Mouse (Mus musculus): ENCODE measurements around the gene Wdr92. TPM values are rescaled to one million over a fixed set of nuclear protein-coding genes. Genes with fewer than 3 reads are reported as not detected.

The Wdr92 gene
- 27.5 and 29.2 TPM in 2 replicates for polyA plus RNA-seq (2015; fragmentation: Nextera tagmentation; extraction: Ambion mirVana)

GRCm38 (mm10) chr11:17181807-17182206, at the start of gene Wdr92:
Gene Wdr92, plus strand, starts transcription at chr11:17182107.
- Histone ChIP-seq H3K4me2 (replicated peaks) (no peak within 1 kb of the TSS), H3K27ac (no peak within 1 kb of the TSS), H3K4me3 (no peak within 1 kb of the TSS), H3K27me3 (no peaks in the 10 kb centered on the region), H3K36me3 (peaks cover 6% of the 10 kb centered on the region), H3K4me1 (peaks cover 12% of the 10 kb centered on the region; the same call in 1 of the 2 replicates), H3K9ac (no peak within 1 kb of the TSS), H3K9me3 (no peaks in the 10 kb centered on the region)
- 72% methylated on average over 3 of the region's 3 CpGs for WGBS
- ATAC-seq (ENCODE audit: low FRiP score, low read depth): no peak

- 47% methylated on average over 6 of the region's 6 CpGs for WGBS
- no peak for ATAC-seq (ENCODE audit: low FRiP score, low read depth)
- H3K27ac ChIP-seq: no peak overlapping the region
Measured at GRCm38 (mm10) chr11:17135638-17136037, 46.3 kb upstream of the Wdr92 start.

GRCm38 (mm10) chr11:17138306-17139033, 43.4 kb upstream of the Wdr92 start:
- 0 out of 2 replicates have a peak overlapping the region, but pooled peaks have one; percentile 14 for H3K4me2 ChIP-seq (replicated peaks)
- H3K36me3 ChIP-seq: no peaks in the 10 kb centered on the region
- H3K9me3 ChIP-seq: no peaks in the 10 kb centered on the region
- WGBS: 24% methylated on average over 6 of the region's 6 CpGs
- H3K9ac ChIP-seq: no peak overlapping the region
- 0 out of 2 replicates have a peak, but pooled peaks cover 13% of the 10 kb centered on the region for H3K4me1 ChIP-seq
- H3K27ac ChIP-seq: no peak overlapping the region
- no peaks in the 10 kb centered on the region for H3K27me3 ChIP-seq
- ATAC-seq (ENCODE audit: low FRiP score, low read depth): no peak
- no peak overlapping the region for H3K4me3 ChIP-seq

More at GRCm38 (mm10) chr11:17135638-17136037, 46.3 kb upstream of the Wdr92 start:
- no peaks in the 10 kb centered on the region for H3K36me3 ChIP-seq
- H3K4me1 ChIP-seq: 0 out of 2 replicates have a peak, but pooled peaks cover 13% of the 10 kb centered on the region
- no peak overlapping the region for H3K4me3 ChIP-seq
- no peak overlapping the region for H3K9ac ChIP-seq
- H3K27me3 ChIP-seq: no peaks in the 10 kb centered on the region; the same call in 1 of the 2 replicates
- H3K4me2 ChIP-seq (replicated peaks): no peak overlapping the region
- no peaks in the 10 kb centered on the region for H3K9me3 ChIP-seq

- Histone ChIP-seq H3K27me3 (no peaks in the 10 kb centered on the region), H3K36me3 (no peaks in the 10 kb centered on the region), H3K9me3 (no peaks in the 10 kb centered on the region), H3K4me2 (replicated peaks) (peak within 1 kb of the TSS; percentile 69), H3K4me3 (peak within 1 kb of the TSS; percentile 98), H3K27ac (peak within 1 kb of the TSS; percentile 96), H3K4me1 (peaks cover 30% of the 10 kb centered on the region), H3K9ac (peak within 1 kb of the TSS; percentile 99)
- under 1% methylated on average over 83 of the region's 89 CpGs for WGBS
- ATAC-seq (ENCODE audit: low FRiP score, low read depth): peak; percentile 98
Measured at GRCm38 (mm10) chr11:17158858-17159737, 22.8 kb upstream of the Wdr92 start, which contains the start of gene Ppp3r1. Gene Ppp3r1, plus strand, starts transcription at chr11:17159263.

GRCm38 (mm10) chr11:17159738-17160241, 22.1 kb upstream of the Wdr92 start:
- H3K27me3 ChIP-seq: no peaks in the 10 kb centered on the region
- H3K4me1 ChIP-seq: peaks cover 34% of the 10 kb centered on the region
- H3K9ac ChIP-seq: peak overlapping the region; percentile 99
- 1% methylated on average over 40 of the region's 46 CpGs for WGBS
- H3K36me3 ChIP-seq: no peaks in the 10 kb centered on the region
- no peak; the same call in 1 of the 2 replicates for ATAC-seq (ENCODE audit: low FRiP score, low read depth)
- peak overlapping the region; percentile 98 for H3K4me3 ChIP-seq
- peak overlapping the region; percentile 69 for H3K4me2 ChIP-seq (replicated peaks)
- H3K9me3 ChIP-seq: no peaks in the 10 kb centered on the region
- peak overlapping the region; percentile 96 for H3K27ac ChIP-seq

GRCm38 (mm10) chr11:17160242-17160641, 21.7 kb upstream of the Wdr92 start:
- peak overlapping the region; percentile 69 for H3K4me2 ChIP-seq (replicated peaks)
- ATAC-seq (ENCODE audit: low FRiP score, low read depth): no peak
- WGBS: 2% methylated on average over 12 of the region's 12 CpGs
- H3K9me3 ChIP-seq: no peaks in the 10 kb centered on the region
- peak overlapping the region; percentile 96 for H3K27ac ChIP-seq
- H3K4me1 ChIP-seq: peaks cover 36% of the 10 kb centered on the region
- peak overlapping the region; percentile 99 for H3K9ac ChIP-seq
- peak overlapping the region; percentile 98 for H3K4me3 ChIP-seq
- H3K36me3 ChIP-seq: no peaks in the 10 kb centered on the region
- H3K27me3 ChIP-seq: no peaks in the 10 kb centered on the region

GRCm38 (mm10) chr11:17163956-17164355, 18.0 kb upstream of the Wdr92 start:
- WGBS: 87% methylated on average over 1 of the region's 1 CpGs
- H3K36me3 ChIP-seq: no peaks in the 10 kb centered on the region
- H3K4me2 ChIP-seq (replicated peaks): no peak overlapping the region; the same call in 1 of the 2 replicates
- no peak overlapping the region for H3K9ac ChIP-seq
- H3K9me3 ChIP-seq: no peaks in the 10 kb centered on the region
- no peak overlapping the region for H3K4me3 ChIP-seq
- H3K27ac ChIP-seq: no peak overlapping the region
- ATAC-seq (ENCODE audit: low FRiP score, low read depth): no peak
- H3K4me1 ChIP-seq: peaks cover 51% of the 10 kb centered on the region
- no peaks in the 10 kb centered on the region for H3K27me3 ChIP-seq

GRCm38 (mm10) chr11:17166627-17167026, 15.3 kb upstream of the Wdr92 start:
- H3K4me1 ChIP-seq: peaks cover 44% of the 10 kb centered on the region
- H3K36me3 ChIP-seq: no peaks in the 10 kb centered on the region
- 84% methylated on average over 7 of the region's 7 CpGs for WGBS
- no peak overlapping the region for H3K4me3 ChIP-seq
- H3K9me3 ChIP-seq: no peaks in the 10 kb centered on the region
- H3K27me3 ChIP-seq: no peaks in the 10 kb centered on the region
- no peak overlapping the region for H3K9ac ChIP-seq
- no peak overlapping the region for H3K27ac ChIP-seq
- no peak for ATAC-seq (ENCODE audit: low FRiP score, low read depth)
- H3K4me2 ChIP-seq (replicated peaks): no peak overlapping the region

GRCm38 (mm10) chr11:17169262-17169661, 12.6 kb upstream of the Wdr92 start:
- H3K36me3 ChIP-seq: peaks cover 7% of the 10 kb centered on the region
- no peak overlapping the region for H3K27ac ChIP-seq
- no peak for ATAC-seq (ENCODE audit: low FRiP score, low read depth)
- H3K27me3 ChIP-seq: no peaks in the 10 kb centered on the region
- no peak overlapping the region for H3K4me2 ChIP-seq (replicated peaks)
- peaks cover 28% of the 10 kb centered on the region for H3K4me1 ChIP-seq
- H3K4me3 ChIP-seq: no peak overlapping the region
- 80% methylated on average over 2 of the region's 2 CpGs for WGBS
- no peaks in the 10 kb centered on the region for H3K9me3 ChIP-seq
- no peak overlapping the region for H3K9ac ChIP-seq

- ATAC-seq (ENCODE audit: low FRiP score, low read depth): no peak
- H3K27ac ChIP-seq: no peak overlapping the region
- H3K27me3 ChIP-seq: no peaks in the 10 kb centered on the region
- H3K9me3 ChIP-seq: no peaks in the 10 kb centered on the region
- H3K4me3 ChIP-seq: no peak overlapping the region
- peaks cover 7% of the 10 kb centered on the region for H3K36me3 ChIP-seq
- peaks cover 18% of the 10 kb centered on the region for H3K4me1 ChIP-seq
- H3K9ac ChIP-seq: no peak overlapping the region
- 95% methylated on average over 1 of the region's 1 CpGs for WGBS
- no peak overlapping the region for H3K4me2 ChIP-seq (replicated peaks)
Measured at GRCm38 (mm10) chr11:17170938-17171729, 10.8 kb upstream of the Wdr92 start.

GRCm38 (mm10) chr11:17172300-17172699, 9.6 kb upstream of the Wdr92 start:
- ATAC-seq (ENCODE audit: low FRiP score, low read depth): no peak
- peaks cover 7% of the 10 kb centered on the region for H3K36me3 ChIP-seq
- no peak overlapping the region for H3K4me2 ChIP-seq (replicated peaks)
- peaks cover 9% of the 10 kb centered on the region for H3K4me1 ChIP-seq
- H3K27me3 ChIP-seq: no peaks in the 10 kb centered on the region
- no peaks in the 10 kb centered on the region for H3K9me3 ChIP-seq
- no peak overlapping the region for H3K9ac ChIP-seq
- H3K4me3 ChIP-seq: no peak overlapping the region
- H3K27ac ChIP-seq: no peak overlapping the region
- WGBS: 93% methylated on average over 4 of the region's 4 CpGs
